ENCODE assay signal across 36 mouse cellular contexts in the genomic region with DNA sequence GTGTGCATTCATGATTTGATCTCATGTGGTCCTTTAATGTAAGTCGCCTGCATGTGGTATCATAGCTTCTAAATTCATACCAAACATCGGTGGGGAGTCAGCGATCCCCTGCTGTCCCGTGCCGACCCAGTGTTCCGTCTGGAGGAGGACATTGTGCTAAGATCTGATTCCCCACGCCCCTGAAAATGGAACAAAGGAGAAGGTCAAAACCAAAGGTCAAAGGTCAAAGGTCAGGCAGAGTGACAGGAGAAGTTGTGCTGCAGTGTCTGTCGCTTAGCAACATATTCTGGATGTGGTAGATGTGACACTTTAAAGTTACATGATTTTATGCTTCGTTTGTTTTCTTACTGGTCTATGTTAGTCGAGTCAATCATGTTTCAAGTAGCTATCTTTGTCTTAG. TPM values are rescaled to one million over a fixed set of nuclear protein-coding genes. Genes with fewer than 3 reads are reported as not detected.
DNase-seq lines count a peak whose midpoint lies in the region; ATAC-seq and TF ChIP-seq lines count a peak whose summit lies in the region.
"Had no signal": no experiment of that assay in that cellular context is flagged by ENCODE, and none has a peak within 500 bp of the region (broad histone marks: within the 10 kb centered on the region; RNA-seq: fewer than 3 reads in every experiment).

No protein-coding gene starts in this region.

- H3K9ac ChIP-seq in forebrain, postnatal 0 days: no peak overlapping the region
- no peak overlapping the region for H3K9ac ChIP-seq in forebrain, embryonic 15.5 days (replicated peaks)
- no peak overlapping the region for H3K9ac ChIP-seq in neural tube, embryonic 15.5 days (replicated peaks)
- H3K9ac ChIP-seq: embryonic facial prominence, embryonic 15.5 days; heart, embryonic 13.5 days; limb, embryonic 15.5 days; liver, embryonic 14.5 days; lung, embryonic 14.5 days; neural tube, embryonic 12.5 days had no signal

- no peak for TF ChIP-seq CTCF in forebrain, postnatal 0 days (IDR thresholded peaks at IDR 0.05; ENCODE audit: low read depth)

- H3K4me3 ChIP-seq in forebrain, postnatal 0 days (ENCODE audit: low read depth, low read length): no peak overlapping the region
- H3K4me3 ChIP-seq in forebrain, embryonic 15.5 days: no peak overlapping the region
- H3K4me3 ChIP-seq in neural tube, embryonic 15.5 days (replicated peaks): no peak overlapping the region
- H3K4me3 ChIP-seq: embryonic facial prominence, embryonic 15.5 days; heart, embryonic 13.5 days; left cerebral cortex, adult 2 months; limb, embryonic 15.5 days; neural tube, embryonic 12.5 days had no signal

- H3K27ac ChIP-seq in forebrain, postnatal 0 days (ENCODE audit: low read depth, low read length): no peak overlapping the region
- H3K27ac ChIP-seq in forebrain, embryonic 15.5 days (replicated peaks): no peak overlapping the region
- H3K27ac ChIP-seq in neural tube, embryonic 15.5 days (replicated peaks): no peak overlapping the region
- H3K27ac ChIP-seq: embryonic facial prominence, embryonic 15.5 days; heart, embryonic 13.5 days; left cerebral cortex, adult 2 months; limb, embryonic 15.5 days; liver, embryonic 14.5 days; neural tube, embryonic 12.5 days had no signal

- peak; percentile 16 for DNase-seq in forebrain, postnatal 0 days
- DNase-seq in neural tube, embryonic 10.5 days (ENCODE audit: extremely low spot score, low spot score): peak; percentile 55
- DNase-seq in mesoderm, embryonic 11.5 days (ENCODE audit: low read depth, low spot score): peak; percentile 82
- DNase-seq in left cerebral cortex, postnatal 4 days: no peak
- no peak for DNase-seq in right cerebral cortex, postnatal 36 days (ENCODE audit: low spot score in 2 of 2)
- DNase-seq: adrenal gland, postnatal 36 days; cerebellum, adult 11 months; cerebellum, adult 9-11 months; gastrocnemius, postnatal 14 days; heart, adult 18-20 months; heart, postnatal 14 days; kidney, postnatal 36 days; layer of hippocampus, adult 9-11 months; lung, embryonic 14.5 days; right cerebral cortex, adult 18-20 months; thymus, adult 18-20 months; thymus, postnatal 36 days had no signal

- no peak overlapping the region for H3K4me2 ChIP-seq in forebrain, postnatal 0 days (ENCODE audit: low read depth)
- no peak overlapping the region for H3K4me2 ChIP-seq in forebrain, embryonic 15.5 days (replicated peaks)
- H3K4me2 ChIP-seq in neural tube, embryonic 15.5 days: no peak overlapping the region
- H3K4me2 ChIP-seq: embryonic facial prominence, embryonic 15.5 days; heart, embryonic 13.5 days; limb, embryonic 15.5 days; lung, embryonic 14.5 days; neural tube, embryonic 12.5 days had no signal

- H3K36me3 ChIP-seq in forebrain, postnatal 0 days (ENCODE audit: insufficient read depth): no peaks in the 10 kb centered on the region
- H3K36me3 ChIP-seq in forebrain, embryonic 15.5 days: no peaks in the 10 kb centered on the region
- no peaks in the 10 kb centered on the region for H3K36me3 ChIP-seq in neural tube, embryonic 15.5 days
- H3K36me3 ChIP-seq: embryonic facial prominence, embryonic 15.5 days; heart, embryonic 13.5 days; limb, embryonic 15.5 days; neural tube, embryonic 12.5 days had no signal

- no peaks in the 10 kb centered on the region for H3K9me3 ChIP-seq in forebrain, postnatal 0 days (ENCODE audit: low read length)
- no peaks in the 10 kb centered on the region for H3K9me3 ChIP-seq in forebrain, embryonic 15.5 days
- no peaks in the 10 kb centered on the region for H3K9me3 ChIP-seq in neural tube, embryonic 15.5 days (replicated peaks)
- H3K9me3 ChIP-seq: embryonic facial prominence, embryonic 15.5 days; heart, embryonic 13.5 days; limb, embryonic 15.5 days had no signal

- no peaks in the 10 kb centered on the region for H3K4me1 ChIP-seq in forebrain, postnatal 0 days (ENCODE audit: insufficient read depth)
- no peaks in the 10 kb centered on the region for H3K4me1 ChIP-seq in forebrain, embryonic 15.5 days
- no peaks in the 10 kb centered on the region for H3K4me1 ChIP-seq in neural tube, embryonic 15.5 days
- H3K4me1 ChIP-seq: embryonic facial prominence, embryonic 15.5 days; limb, embryonic 15.5 days had no signal

- WGBS in forebrain, postnatal 0 days: 41% methylated on average over 10 of the region's 10 CpGs
- WGBS in forebrain, embryonic 15.5 days: 40% methylated on average over 10 of the region's 10 CpGs
- whole genome bisulfite sequencing in neural tube, embryonic 15.5 days: 20% methylated on average over 10 of the region's 10 CpGs

- no peaks in the 10 kb centered on the region for H3K27me3 ChIP-seq in forebrain, postnatal 0 days (ENCODE audit: insufficient read depth, low read length)
- H3K27me3 ChIP-seq in forebrain, embryonic 15.5 days: no peaks in the 10 kb centered on the region
- no peaks in the 10 kb centered on the region for H3K27me3 ChIP-seq in neural tube, embryonic 15.5 days (replicated peaks)
- H3K27me3 ChIP-seq: embryonic facial prominence, embryonic 15.5 days; heart, embryonic 13.5 days; limb, embryonic 15.5 days; neural tube, embryonic 12.5 days had no signal

- ATAC-seq in forebrain, postnatal 0 days: no peak
- no peak for ATAC-seq in forebrain, embryonic 15.5 days (replicated peaks)
- ATAC-seq in neural tube, embryonic 15.5 days (ENCODE audit: low FRiP score): no peak
- ATAC-seq: forebrain, embryonic 14.5 days; hindbrain, embryonic 16.5 days; intestine, embryonic 16.5 days had no signal

- intact Hi-C loops in left cerebral cortex, postnatal 4 days (cut with DNase I): no loop called here

RNA-seq across cellular contexts. Expression of a gene that starts 2.4 kb away (rescaled TPM):
- total RNA-seq in forebrain, postnatal 0 days (2014; rRNA removed): not detected in 2 replicates
- polyA plus RNA-seq in forebrain, postnatal 0 days (2015; fragmentation: Nextera tagmentation; extraction: Ambion mirVana): not detected in 2 replicates
- polyA plus RNA-seq in forebrain, embryonic 15.5 days (2015; fragmentation: Nextera tagmentation; extraction: Ambion mirVana): not detected in 2 replicates
- not detected in 2 replicates for polyA plus RNA-seq in neural tube, embryonic 15.5 days (2015; fragmentation: Nextera tagmentation; extraction: Ambion mirVana)
- not detected for total RNA-seq in left cerebral cortex, postnatal 4 days (2021)
- total RNA-seq: adrenal gland, adult 18-20 months; adrenal gland, postnatal 36 days; gastrocnemius, postnatal 14 days; heart, adult 18-20 months; heart, postnatal 14 days; left cerebral cortex, adult 2 months; left cerebral cortex, postnatal 36 days; megakaryocyte, adult 5-6 weeks; monocyte, adult 5-6 weeks had no signal
- polyA plus RNA-seq: cortical plate, adult 2 months; embryonic facial prominence, embryonic 15.5 days; forebrain, embryonic 14.5 days; heart, embryonic 13.5 days; hindbrain, embryonic 16.5 days; intestine, embryonic 16.5 days; kidney, embryonic 14.5 days; limb, embryonic 15.5 days; liver, embryonic 14.5 days; lung, embryonic 14.5 days; neural tube, embryonic 12.5 days; small intestine, adult 2 months; stomach, embryonic 16.5 days had no signal

RNA-seq across cellular contexts. Expression of a gene that starts 15.9 kb away (rescaled TPM):
- 22.1 and 23.2 TPM in 2 replicates for total RNA-seq in forebrain, postnatal 0 days (2014; rRNA removed)
- polyA plus RNA-seq in forebrain, postnatal 0 days (2015; fragmentation: Nextera tagmentation; extraction: Ambion mirVana): 16.8 and 18.6 TPM in 2 replicates
- 48.2 and 48.6 TPM in 2 replicates for polyA plus RNA-seq in forebrain, embryonic 15.5 days (2015; fragmentation: Nextera tagmentation; extraction: Ambion mirVana)
- polyA plus RNA-seq in neural tube, embryonic 15.5 days (2015; fragmentation: Nextera tagmentation; extraction: Ambion mirVana): 19.1 and 23.8 TPM in 2 replicates
- total RNA-seq in left cerebral cortex, postnatal 4 days (2021): 10 to 100 TPM; 15.5 to 16.5 TPM

RNA-seq across cellular contexts. Expression of a gene that starts 18.7 kb away (rescaled TPM):
- total RNA-seq in forebrain, postnatal 0 days (2014; rRNA removed): 0.08 TPM in 1 of 2 replicates, not detected in the other
- polyA plus RNA-seq in forebrain, postnatal 0 days (2015; fragmentation: Nextera tagmentation; extraction: Ambion mirVana): 0.21 and 0.42 TPM in 2 replicates
- 0.15 and 0.29 TPM in 2 replicates for polyA plus RNA-seq in forebrain, embryonic 15.5 days (2015; fragmentation: Nextera tagmentation; extraction: Ambion mirVana)
- polyA plus RNA-seq in neural tube, embryonic 15.5 days (2015; fragmentation: Nextera tagmentation; extraction: Ambion mirVana): 0.03 and 0.13 TPM in 2 replicates
- under 1 TPM; 0.46 to 0.48 TPM for total RNA-seq in left cerebral cortex, postnatal 4 days (2021)
- total RNA-seq: adrenal gland, adult 18-20 months; adrenal gland, postnatal 36 days; gastrocnemius, postnatal 14 days; heart, adult 18-20 months; heart, postnatal 14 days; monocyte, adult 5-6 weeks had no signal
- polyA plus RNA-seq: forebrain, embryonic 14.5 days; heart, embryonic 13.5 days; hindbrain, embryonic 16.5 days; intestine, embryonic 16.5 days; limb, embryonic 15.5 days; liver, embryonic 14.5 days; lung, embryonic 14.5 days; neural tube, embryonic 12.5 days; small intestine, adult 2 months; stomach, embryonic 16.5 days had no signal

RNA-seq across cellular contexts. Expression of a gene that starts 20.6 kb away (rescaled TPM):
- 0.08 and 0.33 TPM in 2 replicates for total RNA-seq in forebrain, postnatal 0 days (2014; rRNA removed)
- polyA plus RNA-seq in forebrain, postnatal 0 days (2015; fragmentation: Nextera tagmentation; extraction: Ambion mirVana): not detected in 2 replicates
- not detected in 2 replicates for polyA plus RNA-seq in forebrain, embryonic 15.5 days (2015; fragmentation: Nextera tagmentation; extraction: Ambion mirVana)
- not detected in 2 replicates for polyA plus RNA-seq in neural tube, embryonic 15.5 days (2015; fragmentation: Nextera tagmentation; extraction: Ambion mirVana)
- total RNA-seq in left cerebral cortex, postnatal 4 days (2021): not detected
- total RNA-seq: adrenal gland, adult 18-20 months; adrenal gland, postnatal 36 days; gastrocnemius, postnatal 14 days; heart, postnatal 14 days; left cerebral cortex, postnatal 36 days; megakaryocyte, adult 5-6 weeks had no signal
- polyA plus RNA-seq: forebrain, embryonic 14.5 days; heart, embryonic 13.5 days; intestine, embryonic 16.5 days; kidney, embryonic 14.5 days; limb, embryonic 15.5 days; liver, embryonic 14.5 days; lung, embryonic 14.5 days; neural tube, embryonic 12.5 days; small intestine, adult 2 months; stomach, embryonic 16.5 days had no signal

RNA-seq across cellular contexts. Expression of a gene that starts 40.1 kb away (rescaled TPM):
- total RNA-seq in forebrain, postnatal 0 days (2014; rRNA removed): not detected in 2 replicates
- not detected in 2 replicates for polyA plus RNA-seq in forebrain, postnatal 0 days (2015; fragmentation: Nextera tagmentation; extraction: Ambion mirVana)
- polyA plus RNA-seq in forebrain, embryonic 15.5 days (2015; fragmentation: Nextera tagmentation; extraction: Ambion mirVana): not detected in 2 replicates
- polyA plus RNA-seq in neural tube, embryonic 15.5 days (2015; fragmentation: Nextera tagmentation; extraction: Ambion mirVana): not detected in 2 replicates
- total RNA-seq in left cerebral cortex, postnatal 4 days (2021): under 1 TPM in 1 of 2 experiments, not detected in 1; 0.08 TPM
- total RNA-seq: adrenal gland, adult 18-20 months; adrenal gland, postnatal 36 days; gastrocnemius, postnatal 14 days; heart, adult 18-20 months; heart, postnatal 14 days; left cerebral cortex, adult 2 months; left cerebral cortex, postnatal 36 days; megakaryocyte, adult 5-6 weeks; monocyte, adult 5-6 weeks had no signal
- polyA plus RNA-seq: embryonic facial prominence, embryonic 15.5 days; forebrain, embryonic 14.5 days; heart, embryonic 13.5 days; hindbrain, embryonic 16.5 days; intestine, embryonic 16.5 days; kidney, embryonic 14.5 days; limb, embryonic 15.5 days; lung, embryonic 14.5 days; neural tube, embryonic 12.5 days; small intestine, adult 2 months; stomach, embryonic 16.5 days had no signal

Comparison
In these comparisons a context has a peak if more than half of its experiments do, and no peak if none do; other contexts are left out.
1. DNase-seq: peak in forebrain, postnatal 0 days (single experiment), neural tube, embryonic 10.5 days (single experiment) and mesoderm, embryonic 11.5 days (single experiment); none in left cerebral cortex, postnatal 4 days (single experiment) and right cerebral cortex, postnatal 36 days (0 of 2).